Mouse (Mus musculus) hindbrain, embryonic 14.5 days (tissue): ENCODE measurements around the gene Babam2. TPM values are rescaled to one million over a fixed set of nuclear protein-coding genes. Genes with fewer than 3 reads are reported as not detected.

Experiments used
- ATAC-seq: fragments of 200-750 bp; cut with Nextera tagmentation; 2 replicates; pipeline ENCODE4 v1.8.0; 2017; ENCODE audit warnings: moderate number of reproducible peaks, mild to moderate bottlenecking, moderate TSS enrichment, moderate library complexity; ENCODE audit not compliant: low FRiP score
- DNase-seq: peaks from one replicate; pipeline ENCODE4 v3.0.0-alpha.2; 2015; ENCODE audit warnings: low spot score
- H3K27ac ChIP-seq: fragments of 300-500 bp; sonication (generic); 2 replicates; pipeline ENCODE4 v1.5.1; 2014; ENCODE audit warnings: mild to moderate bottlenecking, moderate library complexity
- H3K27me3 ChIP-seq: fragments of 300-500 bp; sonication (generic); 2 replicates; pipeline ENCODE4 v1.6.1; 2014; ENCODE audit warnings: mild to moderate bottlenecking, low read length, mixed read lengths; ENCODE audit not compliant: control insufficient read depth, insufficient read depth
- H3K36me3 ChIP-seq: fragments of 300-500 bp; sonication (generic); replicated peaks from 2 replicates; pipeline ENCODE4 v1.6.1; 2014; ENCODE audit not compliant: control insufficient read depth, insufficient read depth
- H3K4me1 ChIP-seq: fragments of 300-500 bp; sonication (generic); replicated peaks from 2 replicates; pipeline ENCODE4 v1.6.1; 2014; ENCODE audit warnings: antibody characterized with exemption, low read length, mixed read lengths; ENCODE audit not compliant: control insufficient read depth, insufficient read depth
- H3K4me2 ChIP-seq: fragments of 300-500 bp; sonication (generic); replicated peaks from 2 replicates; pipeline ENCODE4 v1.6.1; 2014; ENCODE audit warnings: mild to moderate bottlenecking, moderate library complexity
- H3K4me3 ChIP-seq: fragments of 300-500 bp; sonication (generic); replicated peaks from 2 replicates; pipeline ENCODE4 v1.5.1; 2014; ENCODE audit warnings: mild to moderate bottlenecking, low read length
- H3K9ac ChIP-seq: fragments of 300-500 bp; sonication (generic); 2 replicates; pipeline ENCODE4 v1.6.1; 2014
- H3K9me3 ChIP-seq: fragments of 300-500 bp; sonication (generic); 2 replicates; pipeline ENCODE4 v1.6.1; 2016; ENCODE audit warnings: low read length; ENCODE audit not compliant: control insufficient read depth
- WGBS: fragments of 180-500 bp; shearing (Covaris S2); extraction: QIAGEN DNeasy Blood & Tissue Kit; methylation state at CpG from one replicate; pipeline ENCODE4 v1.1.7; 2014; 5-methylcytosine and 5-hydroxymethylcytosine counted together
- polyA plus RNA-seq: library from polyadenylated mRNA; unstranded; fragments of >200 nt; fragmentation: Nextera tagmentation; extraction: Ambion mirVana; gene quantifications from 2 replicates; pipeline ENCODE4 v1.2.1, GENCODE M21; 2014

Gene Babam2
- polyA plus RNA-seq, 1 experiment from 2014 or later: 39.8 TPM

- no peak for ATAC-seq
- Histone ChIP-seq H3K27ac (no peak overlapping the region), H3K9ac (no peak overlapping the region), H3K4me3 (no peak overlapping the region), H3K4me2 (no peak overlapping the region), H3K4me1 (no peaks in the 10 kb centered on the region), H3K27me3 (no peaks in the 10 kb centered on the region), H3K36me3 (no peaks in the 10 kb centered on the region), H3K9me3 (no peaks in the 10 kb centered on the region)
- 83% methylated on average over 1 of the region's 1 CpGs for WGBS
- no peak for DNase-seq
Observed at GRCm38 (mm10) chr5:31874543-31874942, 177.1 kb downstream of the Babam2 start.

GRCm38 (mm10) chr5:31875443-31875842 is 178.0 kb downstream of the Babam2 start:
- Histone ChIP-seq H3K36me3 (no peaks in the 10 kb centered on the region), H3K4me1 (no peaks in the 10 kb centered on the region), H3K9ac (no peak overlapping the region), H3K4me2 (no peak overlapping the region), H3K27me3 (no peaks in the 10 kb centered on the region), H3K27ac (no peak overlapping the region), H3K9me3 (no peaks in the 10 kb centered on the region), H3K4me3 (no peak overlapping the region)
- DNase-seq: no peak
- 79% methylated on average over 3 of the region's 3 CpGs for WGBS
- no peak for ATAC-seq

GRCm38 (mm10) chr5:31876216-31876974 is 178.9 kb downstream of the Babam2 start:
- Histone ChIP-seq H3K4me2 (no peak overlapping the region), H3K9ac (no peak overlapping the region)
- WGBS: 84% methylated on average over 8 of the region's 8 CpGs

GRCm38 (mm10) chr5:31880457-31880856 is 183.0 kb downstream of the Babam2 start:
- ATAC-seq (no peak), DNase-seq (no peak)
- H3K36me3 ChIP-seq: no peaks in the 10 kb centered on the region
- no peak overlapping the region for H3K27ac ChIP-seq
- no peaks in the 10 kb centered on the region for H3K4me1 ChIP-seq
- no peaks in the 10 kb centered on the region for H3K27me3 ChIP-seq
- H3K9ac ChIP-seq: no peak overlapping the region
- no peaks in the 10 kb centered on the region for H3K9me3 ChIP-seq
- WGBS: 82% methylated on average over 2 of the region's 2 CpGs
- no peak overlapping the region for H3K4me2 ChIP-seq
- H3K4me3 ChIP-seq: no peak overlapping the region

More at GRCm38 (mm10) chr5:31876216-31876974, 178.9 kb downstream of the Babam2 start:
- H3K27me3 ChIP-seq: no peaks in the 10 kb centered on the region
- no peak overlapping the region for H3K27ac ChIP-seq
- no peak overlapping the region for H3K4me3 ChIP-seq
- ATAC-seq: no peak
- H3K36me3 ChIP-seq: no peaks in the 10 kb centered on the region
- no peak for DNase-seq
- no peaks in the 10 kb centered on the region for H3K4me1 ChIP-seq
- no peaks in the 10 kb centered on the region for H3K9me3 ChIP-seq

GRCm38 (mm10) chr5:31882297-31882696 is 184.8 kb downstream of the Babam2 start:
- H3K9me3 ChIP-seq: no peaks in the 10 kb centered on the region
- no peaks in the 10 kb centered on the region for H3K36me3 ChIP-seq
- H3K9ac ChIP-seq: no peak overlapping the region
- H3K27me3 ChIP-seq: no peaks in the 10 kb centered on the region
- H3K27ac ChIP-seq: no peak overlapping the region
- no peak overlapping the region for H3K4me2 ChIP-seq
- H3K4me3 ChIP-seq: no peak overlapping the region
- H3K4me1 ChIP-seq: no peaks in the 10 kb centered on the region
- WGBS: 87% methylated on average over 3 of the region's 3 CpGs
- ATAC-seq (no peak), DNase-seq (no peak)

- DNase-seq: no peak
- 89% methylated on average over 4 of the region's 4 CpGs for WGBS
Observed at GRCm38 (mm10) chr5:31884962-31885361, 187.5 kb downstream of the Babam2 start.

GRCm38 (mm10) chr5:31887590-31887989 is 190.1 kb downstream of the Babam2 start:
- Histone ChIP-seq H3K9me3 (no peaks in the 10 kb centered on the region), H3K9ac (no peak overlapping the region), H3K4me2 (no peak overlapping the region), H3K4me1 (no peaks in the 10 kb centered on the region), H3K27ac (no peak overlapping the region), H3K36me3 (no peaks in the 10 kb centered on the region), H3K4me3 (no peak overlapping the region), H3K27me3 (no peaks in the 10 kb centered on the region)
- WGBS: 84% methylated on average over 5 of the region's 5 CpGs
- DNase-seq (no peak), ATAC-seq (no peak)

More at GRCm38 (mm10) chr5:31884962-31885361, 187.5 kb downstream of the Babam2 start:
- no peaks in the 10 kb centered on the region for H3K9me3 ChIP-seq
- H3K27me3 ChIP-seq: no peaks in the 10 kb centered on the region
- H3K4me1 ChIP-seq: no peaks in the 10 kb centered on the region
- no peak for ATAC-seq
- H3K4me2 ChIP-seq: no peak overlapping the region
- H3K9ac ChIP-seq: no peak overlapping the region
- H3K27ac ChIP-seq: no peak overlapping the region
- H3K4me3 ChIP-seq: no peak overlapping the region
- no peaks in the 10 kb centered on the region for H3K36me3 ChIP-seq

- ATAC-seq: no peak
- H3K36me3 ChIP-seq: no peaks in the 10 kb centered on the region
- H3K27me3 ChIP-seq: no peaks in the 10 kb centered on the region
- no peak overlapping the region for H3K27ac ChIP-seq
- H3K9ac ChIP-seq: no peak overlapping the region
- WGBS: 67% methylated on average over 3 of the region's 3 CpGs
- DNase-seq: no peak
- H3K4me1 ChIP-seq: no peaks in the 10 kb centered on the region
- no peaks in the 10 kb centered on the region for H3K9me3 ChIP-seq
- no peak overlapping the region for H3K4me2 ChIP-seq
- H3K4me3 ChIP-seq: no peak overlapping the region
Observed at GRCm38 (mm10) chr5:31888341-31888740, 190.9 kb downstream of the Babam2 start.

GRCm38 (mm10) chr5:31892631-31893030 is 195.1 kb downstream of the Babam2 start:
- Histone ChIP-seq H3K4me3 (no peak overlapping the region), H3K36me3 (no peaks in the 10 kb centered on the region), H3K4me1 (no peaks in the 10 kb centered on the region), H3K9me3 (no peaks in the 10 kb centered on the region), H3K27me3 (no peaks in the 10 kb centered on the region), H3K4me2 (no peak overlapping the region), H3K27ac (no peak overlapping the region), H3K9ac (no peak overlapping the region)
- WGBS: 92% methylated on average over 4 of the region's 4 CpGs
- ATAC-seq (no peak), DNase-seq (no peak)

- no peaks in the 10 kb centered on the region for H3K4me1 ChIP-seq
- H3K36me3 ChIP-seq: no peaks in the 10 kb centered on the region
- no peak overlapping the region for H3K4me3 ChIP-seq
- DNase-seq (no peak), ATAC-seq (no peak)
- no peaks in the 10 kb centered on the region for H3K27me3 ChIP-seq
- H3K9ac ChIP-seq: no peak overlapping the region
- no peaks in the 10 kb centered on the region for H3K9me3 ChIP-seq
- no peak overlapping the region for H3K27ac ChIP-seq
- H3K4me2 ChIP-seq: no peak overlapping the region
- WGBS: 93% methylated on average over 3 of the region's 3 CpGs
Observed at GRCm38 (mm10) chr5:31899901-31900300, 202.4 kb downstream of the Babam2 start.
